Mouse (Mus musculus): Measurements from ENCODE around the gene Nos3.

GRCm38 (mm10) chr5:24356764-24357163 lies 7.8 kb upstream of the Nos3 start:
- no peak for TF ChIP-seq EP300 (IDR thresholded peaks at IDR 0.05; ENCODE audit: low read depth)
- no peak for TF ChIP-seq CTCF (IDR thresholded peaks at IDR 0.05; ENCODE audit: low read depth)
